Mouse (Mus musculus) midbrain, postnatal 0 days (tissue): Measurements from ENCODE around the gene Nr1h4. TPM values are rescaled to one million over a fixed set of nuclear protein-coding genes. Genes with fewer than 3 reads are reported as not detected.

Experiments
- ATAC-seq: fragments of 200-750 bp; cut with Nextera tagmentation; 2 replicates; pipeline ENCODE4 v1.8.0; 2017; ENCODE audit warnings: moderate number of reproducible peaks, mild to moderate bottlenecking, moderate TSS enrichment, moderate library complexity; ENCODE audit not compliant: low FRiP score
- DNase-seq: peaks from one replicate; pipeline ENCODE4 v3.0.0-alpha.2; 2015; ENCODE audit warnings: low spot score
- H3K27ac ChIP-seq: fragments of 300-500 bp; sonication (generic); 2 replicates; pipeline ENCODE4 v1.5.1; 2014; ENCODE audit warnings: low read depth, mild to moderate bottlenecking, low read length, mixed read lengths
- H3K27me3 ChIP-seq: fragments of 300-500 bp; sonication (generic); 2 replicates; pipeline ENCODE4 v1.6.1; 2014; ENCODE audit warnings: low read length, control low read depth, mixed read lengths; ENCODE audit not compliant: insufficient read depth
- H3K36me3 ChIP-seq: fragments of 300-500 bp; sonication (generic); 2 replicates; pipeline ENCODE4 v1.6.1; 2014; ENCODE audit warnings: low read length, control low read depth, mixed read lengths; ENCODE audit not compliant: insufficient read depth
- H3K4me1 ChIP-seq: fragments of 300-500 bp; sonication (generic); 2 replicates; pipeline ENCODE4 v1.6.1; 2014; ENCODE audit warnings: mild to moderate bottlenecking, control low read depth, antibody characterized with exemption, low read length, mixed read lengths; ENCODE audit not compliant: insufficient read depth
- H3K4me2 ChIP-seq: fragments of 300-500 bp; sonication (generic); 2 replicates; pipeline ENCODE4 v1.6.1; 2014; ENCODE audit warnings: low read depth, mild to moderate bottlenecking, low read length, mixed read lengths; ENCODE audit not compliant: poor library complexity, severe bottlenecking
- H3K4me3 ChIP-seq: fragments of 300-500 bp; sonication (generic); 2 replicates; pipeline ENCODE4 v1.5.1; 2014; ENCODE audit warnings: low read depth, mild to moderate bottlenecking, low read length, moderate library complexity
- H3K9ac ChIP-seq: fragments of 300-500 bp; sonication (generic); replicated peaks from 2 replicates; pipeline ENCODE4 v1.6.1; 2014; ENCODE audit warnings: mild to moderate bottlenecking, low read length, moderate library complexity, mixed read lengths; ENCODE audit not compliant: poor library complexity, severe bottlenecking
- H3K9me3 ChIP-seq: fragments of 300-500 bp; sonication (generic); 2 replicates; pipeline ENCODE4 v1.6.1; 2016; ENCODE audit warnings: low read length, control low read depth
- CTCF ChIP-seq: IDR thresholded peaks from 2 replicates; pipeline ENCODE4 v1.5.1; 2016; ENCODE audit warnings: antibody characterized with exemption, mild to moderate bottlenecking
- WGBS: fragments of 180-500 bp; shearing (Covaris S2); extraction: QIAGEN DNeasy Blood & Tissue Kit; methylation state at CpG from one replicate; pipeline ENCODE4 v1.1.7; 2014; 5-methylcytosine and 5-hydroxymethylcytosine counted together
- polyA plus RNA-seq: library from polyadenylated mRNA; unstranded; fragments of >200 nt; fragmentation: Nextera tagmentation; extraction: Ambion mirVana; gene quantifications from 2 replicates; pipeline ENCODE4 v1.2.1, GENCODE M21; 2015
- total RNA-seq: library from RNA; depleted of rRNA; stranded (reverse); fragments of >200 nt; gene quantifications from 2 replicates; pipeline ENCODE4 v1.2.3, GENCODE M21; 2014; rRNA removed

Gene Nr1h4
- total and polyA plus RNA-seq, 2 experiments from 2014 or later, result not detected

GRCm38 (mm10) chr10:89417966-89418365, 115.4 kb downstream of the Nr1h4 start:
- H3K4me3 ChIP-seq, result no peak overlapping the region
- ATAC-seq (no peak), DNase-seq (no peak)
- no peak overlapping the region for H3K27ac ChIP-seq
- no peaks in the 10 kb centered on the region for H3K9me3 ChIP-seq
- no peaks in the 10 kb centered on the region for H3K27me3 ChIP-seq
- 93% methylated on average over 2 of the region's 2 CpGs for WGBS
- no peaks in the 10 kb centered on the region for H3K4me1 ChIP-seq
- H3K36me3 ChIP-seq, result no peaks in the 10 kb centered on the region
- no peak for TF ChIP-seq CTCF
- H3K9ac ChIP-seq, result no peak overlapping the region
- H3K4me2 ChIP-seq, result no peak overlapping the region

- Histone ChIP-seq H3K36me3 (no peaks in the 10 kb centered on the region), H3K4me1 (no peaks in the 10 kb centered on the region), H3K27me3 (no peaks in the 10 kb centered on the region), H3K27ac (no peak overlapping the region), H3K4me2 (no peak overlapping the region), H3K4me3 (no peak overlapping the region), H3K9me3 (no peaks in the 10 kb centered on the region), H3K9ac (no peak overlapping the region)
- DNase-seq (no peak), ATAC-seq (no peak)
- TF ChIP-seq CTCF, result no peak
- WGBS, result 82% methylated on average over 3 of the region's 3 CpGs
Observed at GRCm38 (mm10) chr10:89415478-89415877, 117.9 kb downstream of the Nr1h4 start.

GRCm38 (mm10) chr10:89407551-89407950, 125.8 kb downstream of the Nr1h4 start:
- Histone ChIP-seq H3K4me2 (no peak overlapping the region), H3K9me3 (no peaks in the 10 kb centered on the region), H3K4me1 (no peaks in the 10 kb centered on the region), H3K4me3 (no peak overlapping the region), H3K27me3 (no peaks in the 10 kb centered on the region), H3K9ac (no peak overlapping the region), H3K36me3 (no peaks in the 10 kb centered on the region), H3K27ac (no peak overlapping the region)
- ATAC-seq, result no peak
- 66% methylated on average over 1 of the region's 1 CpGs for WGBS
- no peak for TF ChIP-seq CTCF
- DNase-seq, result no peak

GRCm38 (mm10) chr10:89406733-89407484, 126.5 kb downstream of the Nr1h4 start:
- no peak for TF ChIP-seq CTCF
- no peak for ATAC-seq

DNA sequence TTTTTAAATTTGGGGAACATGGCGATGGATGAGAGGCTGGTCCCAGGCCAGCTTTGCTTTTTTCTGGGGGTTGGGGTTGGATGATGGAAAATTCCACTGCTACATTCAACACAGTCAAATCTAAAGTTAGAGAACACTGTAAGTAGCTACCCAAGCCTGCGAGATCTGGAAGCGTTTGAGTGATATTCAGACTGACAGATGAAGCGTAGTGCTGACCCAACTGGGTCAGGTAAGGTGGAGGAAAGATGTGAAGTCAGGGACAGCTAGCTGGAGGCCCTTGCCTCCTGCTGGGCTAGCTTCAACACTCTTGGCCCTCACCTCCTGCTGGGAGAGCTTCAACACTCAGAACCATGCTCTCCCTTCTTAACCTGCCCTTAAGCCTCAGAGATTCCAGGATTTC, 128.4 kb downstream of the Nr1h4 start:
- H3K27ac ChIP-seq, result no peak overlapping the region
- WGBS, result 79% methylated on average over 4 of the region's 4 CpGs
- H3K27me3 ChIP-seq, result no peaks in the 10 kb centered on the region
- no peak overlapping the region for H3K9ac ChIP-seq
- no peak for TF ChIP-seq CTCF
- H3K4me2 ChIP-seq, result no peak overlapping the region
- H3K36me3 ChIP-seq, result no peaks in the 10 kb centered on the region
- H3K9me3 ChIP-seq, result no peaks in the 10 kb centered on the region
- H3K4me3 ChIP-seq, result no peak overlapping the region
- DNase-seq, result no peak
- no peak for ATAC-seq
- no peaks in the 10 kb centered on the region for H3K4me1 ChIP-seq

More at GRCm38 (mm10) chr10:89406733-89407484, 126.5 kb downstream of the Nr1h4 start:
- Histone ChIP-seq H3K27me3 (no peaks in the 10 kb centered on the region), H3K9ac (no peak overlapping the region), H3K4me3 (no peak overlapping the region), H3K4me1 (no peaks in the 10 kb centered on the region), H3K4me2 (no peak overlapping the region), H3K27ac (no peak overlapping the region), H3K9me3 (no peaks in the 10 kb centered on the region), H3K36me3 (no peaks in the 10 kb centered on the region)
- WGBS, result 79% methylated on average over 5 of the region's 6 CpGs
- no peak for DNase-seq

Other genes with a start within 250 kb of the Nr1h4 start
- gene Ano4, start 188.8 kb downstream of the Nr1h4 start, total RNA-seq, result 11.3 and 14.7 TPM in 2 replicates
- gene Ano4, start 188.8 kb downstream of the Nr1h4 start, polyA plus RNA-seq, result 5.8 and 6.2 TPM in 2 replicates
- 3.7 and 7.0 TPM in 2 replicates for gene Gas2l3, start 89.6 kb downstream of the Nr1h4 start, total RNA-seq
- gene Gas2l3, start 89.6 kb downstream of the Nr1h4 start, polyA plus RNA-seq, result 1.6 and 1.7 TPM in 2 replicates
- gene Slc17a8, start 87.7 kb upstream of the Nr1h4 start, total RNA-seq, result 1.9 and 3.7 TPM in 2 replicates
- 0.76 and 0.93 TPM in 2 replicates for gene Slc17a8, start 87.7 kb upstream of the Nr1h4 start, polyA plus RNA-seq
- gene Scyl2, start 152.7 kb upstream of the Nr1h4 start, total RNA-seq, result 35.6 and 45.4 TPM in 2 replicates
- gene Scyl2, start 152.7 kb upstream of the Nr1h4 start, polyA plus RNA-seq, result 5.8 and 7.0 TPM in 2 replicates
- gene Actr6, start 198.7 kb upstream of the Nr1h4 start, total RNA-seq, result 30.5 and 37.3 TPM in 2 replicates
- gene Actr6, start 198.7 kb upstream of the Nr1h4 start, polyA plus RNA-seq, result 59.4 and 63.9 TPM in 2 replicates
- gene Uhrf1bp1l, start 211.4 kb upstream of the Nr1h4 start, total RNA-seq, result 33.8 and 36.2 TPM in 2 replicates
- gene Uhrf1bp1l, start 211.4 kb upstream of the Nr1h4 start, polyA plus RNA-seq, result 29.0 and 32.3 TPM in 2 replicates